ENCODE assay signal across 17 mouse cellular contexts in the genomic region with DNA sequence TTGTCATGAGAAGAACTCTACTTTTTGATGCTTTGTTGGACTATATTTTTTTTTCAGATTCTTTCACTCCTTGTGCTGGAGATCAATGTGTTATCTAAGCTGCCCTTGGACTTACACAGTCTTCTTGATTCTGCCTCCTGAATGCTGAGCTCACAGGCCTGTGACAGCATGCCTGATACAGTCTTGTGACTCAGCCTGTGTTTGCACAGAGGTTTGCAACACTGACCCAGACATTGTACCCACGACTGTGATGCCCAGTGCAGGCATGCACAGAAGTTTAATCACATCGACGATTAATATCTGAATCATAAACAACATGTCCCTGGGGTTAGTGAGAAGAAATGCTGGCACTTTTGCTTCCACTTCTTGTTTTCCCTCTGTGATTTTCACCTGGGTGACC.
"Had no signal": no experiment of that assay in that cellular context is flagged by ENCODE, and none has a peak within 500 bp of the region (broad histone marks: within the 10 kb centered on the region; RNA-seq: fewer than 3 reads in every experiment).

No protein-coding gene starts in this region.

- H3K4me3 ChIP-seq: limb, embryonic 12.5 days; limb, embryonic 15.5 days; lung, embryonic 15.5 days had no signal

- H3K27me3 ChIP-seq: limb, embryonic 12.5 days; limb, embryonic 15.5 days; lung, embryonic 15.5 days had no signal

- DNase-seq: kidney, adult 18-20 months; kidney, adult 9 months; kidney, postnatal 14 days; kidney, postnatal 4 days; left cerebral cortex, postnatal 4 days; liver, postnatal 0 days; lung, postnatal 10 days; lung, postnatal 36 days; midbrain, embryonic 14.5 days; thymus, adult 18-20 months; thymus, postnatal 36 days had no signal

- H3K36me3 ChIP-seq: limb, embryonic 12.5 days; limb, embryonic 15.5 days; lung, embryonic 15.5 days had no signal

- H3K9ac ChIP-seq: limb, embryonic 12.5 days; limb, embryonic 15.5 days; liver, embryonic 14.5 days; liver, postnatal 0 days; lung, embryonic 15.5 days had no signal

- H3K27ac ChIP-seq: limb, embryonic 12.5 days; limb, embryonic 15.5 days; liver, embryonic 14.5 days; lung, embryonic 15.5 days had no signal

- ATAC-seq: liver, postnatal 0 days had no signal

- H3K4me2 ChIP-seq: limb, embryonic 12.5 days; limb, embryonic 15.5 days; liver, embryonic 11.5 days; lung, embryonic 15.5 days; midbrain, embryonic 11.5 days had no signal

- H3K4me1 ChIP-seq: limb, embryonic 12.5 days; limb, embryonic 15.5 days; lung, embryonic 15.5 days had no signal

- H3K9me3 ChIP-seq: limb, embryonic 12.5 days; limb, embryonic 15.5 days; lung, embryonic 15.5 days had no signal
